Mouse (Mus musculus): ENCODE results near the gene Csnk1g1. TPM values are rescaled to one million over a fixed set of nuclear protein-coding genes. Genes with fewer than 3 reads are reported as not detected.

Gene Csnk1g1
- polyA plus RNA-seq, 2 experiments from 2014 or later = 40.6 to 53.7 TPM

GRCm38 (mm10) chr9:65998965-65999364, 90.2 kb downstream of the Csnk1g1 start:
- ATAC-seq = no peak

DNA sequence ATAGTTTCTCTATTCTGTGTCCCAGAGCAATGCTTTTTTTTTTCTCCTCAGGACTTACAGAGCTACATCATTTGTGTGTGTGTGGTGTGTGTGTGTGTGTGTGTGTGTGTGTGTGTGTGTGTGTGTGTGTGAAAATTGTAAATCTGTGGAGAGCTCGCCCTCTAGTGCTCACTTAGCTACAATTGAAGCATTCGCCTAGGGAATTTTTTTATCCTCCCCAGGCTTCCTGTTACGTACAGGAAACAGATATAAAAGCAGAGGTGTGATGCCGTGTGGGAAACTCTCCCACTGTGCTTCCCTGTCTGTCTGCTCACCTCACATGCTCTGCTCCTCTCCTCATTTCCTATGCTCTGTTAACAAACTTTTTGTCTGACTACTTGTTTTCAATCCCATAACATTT, 95.7 kb downstream of the Csnk1g1 start:
- peak; percentile 52 for ATAC-seq

GRCm38 (mm10) chr9:66007603-66008202, 99.0 kb downstream of the Csnk1g1 start:
- no peak for ATAC-seq

- ATAC-seq = no peak
Observed at GRCm38 (mm10) chr9:66020601-66021000, 111.9 kb downstream of the Csnk1g1 start.

DNA sequence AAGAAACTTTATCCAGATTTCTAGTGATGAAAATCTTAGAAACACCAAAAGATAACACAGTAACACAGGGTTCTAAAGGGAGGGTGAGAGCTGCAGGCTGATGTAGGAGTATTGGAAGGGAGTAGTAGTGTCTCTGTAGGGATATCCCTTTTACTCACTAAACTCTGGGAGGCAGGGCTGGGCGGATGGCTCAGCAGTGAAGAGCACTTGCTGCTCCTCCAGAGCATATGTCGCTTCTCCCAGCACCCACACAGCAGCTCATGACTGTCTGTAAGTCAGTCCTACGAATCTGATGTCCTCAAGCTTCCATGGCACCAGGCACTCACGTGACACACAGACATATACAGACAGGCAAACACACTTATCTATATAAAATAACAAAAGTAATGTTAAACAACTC, 129.4 kb downstream of the Csnk1g1 start:
- no peak for ATAC-seq

- ATAC-seq = no peak
Observed at GRCm38 (mm10) chr9:66038581-66038980, 129.9 kb downstream of the Csnk1g1 start.

DNA sequence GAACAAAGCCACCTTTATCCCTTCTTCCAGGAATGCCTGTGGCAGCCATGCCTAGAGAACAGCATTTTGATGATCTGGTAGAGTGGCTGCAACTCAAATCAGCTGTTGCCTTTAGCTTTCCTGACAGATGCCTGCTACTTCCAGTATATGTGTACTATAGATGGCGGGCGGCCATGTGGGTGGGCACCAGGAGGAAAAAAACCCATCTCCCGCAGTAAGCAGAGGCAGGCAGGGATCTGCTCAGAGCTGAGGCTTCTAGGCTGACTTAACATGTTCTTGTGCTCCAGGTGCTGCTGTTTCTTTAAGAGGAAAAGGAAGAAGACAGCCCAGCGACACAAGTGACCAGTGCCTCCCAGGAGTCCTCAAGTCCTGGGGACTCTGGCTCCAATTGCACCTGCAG, 130.6 kb downstream of the Csnk1g1 start:
- no peak for ATAC-seq

GRCm38 (mm10) chr9:66040801-66041200, 132.1 kb downstream of the Csnk1g1 start:
- ATAC-seq = no peak

- no peak for ATAC-seq
Observed at GRCm38 (mm10) chr9:66042331-66042730, 133.6 kb downstream of the Csnk1g1 start.

DNA sequence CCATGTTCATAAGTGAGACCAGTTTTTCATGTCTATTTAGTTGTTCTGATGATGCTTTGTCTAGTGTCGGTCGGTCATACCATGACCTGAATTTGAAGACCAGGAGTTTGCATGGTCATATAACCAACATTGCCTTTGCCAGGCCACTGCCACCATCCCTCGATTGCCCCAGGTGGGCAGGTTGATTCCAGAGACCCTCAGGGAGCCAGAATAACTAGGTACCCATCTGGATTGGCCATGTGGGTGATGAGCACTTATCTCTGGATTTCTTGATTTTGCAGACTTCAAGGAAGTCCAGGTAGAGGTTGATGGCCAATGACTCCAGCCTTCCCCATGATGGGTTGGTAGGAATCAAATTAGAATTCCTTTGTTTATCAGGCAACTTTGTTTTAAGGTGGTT, 134.5 kb downstream of the Csnk1g1 start:
- no peak for ATAC-seq

DNA sequence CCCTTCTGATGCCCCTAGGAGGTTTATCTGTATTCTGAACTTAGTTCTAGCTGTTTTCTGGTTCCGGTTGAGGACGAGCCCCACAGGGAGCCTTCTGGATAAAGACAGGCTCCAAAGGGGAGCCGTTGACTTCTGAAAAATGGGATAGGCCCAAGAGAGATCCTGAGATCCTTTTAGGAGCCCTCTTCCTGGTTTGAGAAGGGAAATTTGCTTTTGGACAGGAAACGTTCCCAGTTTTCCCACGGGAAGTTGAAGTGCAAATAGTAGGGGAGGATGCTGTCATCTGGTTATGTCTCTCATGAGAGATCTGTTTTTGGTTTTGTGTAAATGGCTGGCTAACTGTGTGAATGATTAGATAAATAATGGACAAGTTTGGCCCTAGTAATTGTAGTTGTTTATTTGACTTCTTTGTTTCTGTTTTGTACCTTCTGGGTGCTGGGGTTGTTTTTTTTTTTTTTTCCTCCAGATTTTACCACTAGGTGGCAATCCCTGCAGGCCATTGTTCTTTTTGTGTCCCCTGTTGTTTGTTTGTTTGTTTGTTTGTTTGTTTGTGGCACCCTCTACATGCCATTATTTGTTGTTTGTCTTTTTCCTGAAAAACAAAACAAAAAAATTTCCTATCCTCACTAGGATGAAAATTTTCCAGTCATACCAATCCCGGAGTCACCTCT, 141.3 kb downstream of the Csnk1g1 start:
- no peak for ATAC-seq

DNA sequence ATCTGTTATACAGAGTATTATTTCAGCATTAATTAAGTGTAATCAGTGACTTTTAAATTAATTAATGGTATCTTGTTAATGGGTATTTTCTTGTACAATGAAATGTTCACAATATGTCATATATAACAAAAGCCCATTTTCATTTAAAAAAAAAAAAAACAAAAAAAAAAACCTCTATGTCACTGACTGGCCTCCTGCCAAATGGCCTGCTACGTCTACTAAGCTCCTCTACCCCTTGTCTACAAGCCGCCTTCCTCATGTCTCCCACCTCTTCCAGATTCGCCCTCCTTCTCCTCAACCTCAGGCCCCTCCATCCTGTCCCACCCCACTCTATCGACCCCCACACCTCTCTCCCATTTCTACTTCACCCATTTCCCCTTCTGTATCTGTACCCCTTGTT, 142.8 kb downstream of the Csnk1g1 start:
- ATAC-seq = no peak

- ATAC-seq = no peak
Observed at GRCm38 (mm10) chr9:66052731-66053130, 144.0 kb downstream of the Csnk1g1 start.

- no peak for ATAC-seq
Observed at GRCm38 (mm10) chr9:66053620-66054019, 144.9 kb downstream of the Csnk1g1 start.

- ATAC-seq = peak; percentile 97
Observed at GRCm38 (mm10) chr9:66059583-66060307, 151.0 kb downstream of the Csnk1g1 start, which contains the start of gene Ppib. Gene Ppib, plus strand, starts transcription at chr9:66060222.

DNA sequence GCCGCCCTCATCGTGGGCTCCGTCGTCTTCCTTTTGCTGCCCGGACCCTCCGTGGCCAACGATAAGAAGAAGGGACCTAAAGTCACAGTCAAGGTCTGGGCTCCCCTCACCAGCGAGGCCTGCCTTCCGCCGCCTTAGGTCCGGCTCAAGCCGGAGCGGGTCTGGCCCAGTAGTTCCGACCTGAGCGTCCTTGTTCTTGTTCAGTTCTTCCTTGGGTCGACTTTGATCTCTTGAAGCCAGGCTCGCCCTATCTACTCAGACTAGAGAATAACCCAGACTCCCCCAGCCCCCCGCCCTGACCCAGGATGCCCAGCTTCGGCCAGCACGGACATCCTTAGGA, 151.6 kb downstream of the Csnk1g1 start:
- ATAC-seq = no peak

GRCm38 (mm10) chr9:66060986-66061385, 152.3 kb downstream of the Csnk1g1 start:
- no peak for ATAC-seq

- no peak for ATAC-seq
Observed at GRCm38 (mm10) chr9:66061656-66062055, 152.9 kb downstream of the Csnk1g1 start.

- ATAC-seq = no peak
Observed at GRCm38 (mm10) chr9:66063446-66063845, 154.7 kb downstream of the Csnk1g1 start.

DNA sequence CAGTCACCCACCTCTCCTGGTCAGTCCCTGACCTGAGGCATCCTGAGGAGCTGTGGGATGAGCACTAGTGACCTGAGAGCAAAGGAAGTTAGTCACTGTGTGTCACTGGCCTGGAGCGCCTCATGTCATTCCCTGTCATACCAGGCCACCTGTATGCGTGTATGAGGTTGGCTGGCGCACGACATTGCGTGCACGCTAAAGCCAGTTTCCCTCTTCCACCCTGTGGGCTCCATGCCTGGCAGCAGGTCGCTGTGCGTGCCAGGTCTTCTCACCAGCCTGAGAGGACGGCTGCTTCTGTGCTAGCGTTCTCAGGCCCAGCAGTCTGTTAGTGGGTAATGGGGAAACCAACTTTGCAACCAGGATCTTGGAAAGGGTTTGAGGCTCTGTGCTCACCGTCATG, 155.6 kb downstream of the Csnk1g1 start:
- no peak for ATAC-seq

DNA sequence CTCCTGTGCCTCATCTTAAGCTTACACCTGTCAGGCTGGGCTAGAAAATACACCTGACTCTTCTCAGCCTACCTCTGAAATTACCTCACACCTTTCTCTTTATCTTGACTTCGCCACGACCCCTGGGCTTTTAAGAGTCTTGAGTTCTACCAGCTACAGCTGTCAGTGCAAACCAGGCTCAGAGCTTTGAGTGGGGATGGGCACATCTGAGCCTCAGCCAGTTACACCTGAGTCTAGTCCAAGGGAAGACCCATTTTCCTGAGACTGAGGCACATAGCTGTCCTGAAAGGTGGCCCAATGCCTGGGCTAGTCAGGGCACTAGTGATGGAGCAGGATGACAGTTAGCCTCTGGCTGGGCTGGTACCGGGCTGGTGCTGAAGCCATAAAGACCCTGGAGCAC, 158.1 kb downstream of the Csnk1g1 start:
- no peak for ATAC-seq

DNA sequence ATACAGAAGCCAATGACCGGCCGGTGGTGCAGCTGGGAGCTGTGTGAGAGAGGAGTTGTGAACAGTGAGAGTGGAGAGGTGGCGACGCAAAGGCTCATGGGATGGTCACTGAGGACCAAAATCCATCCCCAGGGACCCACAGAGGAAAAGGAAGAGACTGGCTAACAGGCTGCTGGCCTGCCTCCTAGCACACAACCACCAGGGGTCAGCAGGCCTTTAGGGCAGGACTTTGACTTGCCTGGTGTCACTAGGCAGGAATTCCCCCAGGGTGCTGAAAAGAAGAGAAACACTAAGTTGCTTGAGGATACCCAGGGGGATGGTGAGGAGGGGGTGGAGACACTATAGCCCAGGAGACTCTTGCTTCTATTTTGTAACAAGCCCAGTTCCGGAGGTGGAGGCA, 158.8 kb downstream of the Csnk1g1 start:
- no peak for ATAC-seq

GRCm38 (mm10) chr9:66068056-66068455, 159.3 kb downstream of the Csnk1g1 start:
- ATAC-seq = no peak

DNA sequence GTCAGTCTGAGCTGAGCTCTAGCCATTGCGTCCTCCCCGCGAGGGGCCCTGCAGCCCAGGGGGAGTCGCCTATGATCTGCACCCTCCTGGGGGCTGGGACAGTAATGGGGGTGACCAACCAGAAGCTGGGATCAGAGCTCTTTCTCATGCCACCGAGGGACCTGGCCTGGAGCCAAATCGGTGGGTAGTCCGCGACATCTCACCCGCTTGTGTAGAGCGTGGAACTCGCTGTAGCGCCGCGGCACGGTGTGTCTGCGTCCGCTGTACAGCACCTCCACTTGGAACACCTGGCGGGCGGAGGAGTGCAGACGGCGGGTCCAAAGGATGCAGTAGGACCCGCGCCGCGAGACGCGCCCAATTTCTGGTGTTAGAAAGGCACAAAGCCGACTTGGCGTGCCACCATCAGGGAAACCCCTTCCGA, 160.3 kb downstream of the Csnk1g1 start:
- peak; percentile 4 for ATAC-seq

Measured in activated CD4-positive, CD25-positive, alpha-beta regulatory T cell, adult 4 months (primary cell).